Mouse (Mus musculus): ENCODE measurements at regions not wholly inside any gene's neighbourhood (a gene's known extent, or its start where the extent isn't known, plus 50 kb on each side); places are given as distances from the start of the nearest gene placed in this dataset.

GRCm38 (mm10) chr12:16008261-16008660 is 191.5 kb upstream of the Trib2 start:
- TF ChIP-seq POLR2A (IDR thresholded peaks at IDR 0.05; ENCODE audit: low read depth, low read length) (no peak), CTCF (conservative IDR thresholded peaks at IDR 0.05; ENCODE audit: insufficient read depth, insufficient read length, low read depth, low read length) (no peak)

Data from kidney, adult 2 months (tissue).